ENCODE assay signal across 9 mouse cellular contexts in genomic region chr11:70563470-70564275, GRCm38 (mm10). TPM values are rescaled to one million over a fixed set of nuclear protein-coding genes. Genes with fewer than 3 reads are reported as not detected.
DNase-seq lines count a peak whose midpoint lies in the region; ATAC-seq and TF ChIP-seq lines count a peak whose summit lies in the region.
"Had no signal": no experiment of that assay in that cellular context is flagged by ENCODE, and none has a peak within 500 bp of the region (broad histone marks: within the 10 kb centered on the region; RNA-seq: fewer than 3 reads in every experiment).

No protein-coding gene starts in this region.

- peaks cover 9% of the 10 kb centered on the region; the same call in 1 of the 2 replicates for H3K4me1 ChIP-seq in forebrain, embryonic 14.5 days (ENCODE audit: control insufficient read depth, insufficient read depth, low read length)
- H3K4me1 ChIP-seq in hindbrain, postnatal 0 days (ENCODE audit: insufficient read depth, low read length): peaks cover 13% of the 10 kb centered on the region
- H3K4me1 ChIP-seq in liver, embryonic 12.5 days: peaks cover 58% of the 10 kb centered on the region

- TF ChIP-seq CTCF in hindbrain, postnatal 0 days (IDR thresholded peaks at IDR 0.05; ENCODE audit: low read depth): no peak

- peak overlapping the region; percentile 68; the same call in 1 of the 2 replicates for H3K27ac ChIP-seq in forebrain, embryonic 14.5 days (ENCODE audit: low read depth, low read length)
- H3K27ac ChIP-seq in hindbrain, postnatal 0 days: peak overlapping the region; percentile 86
- peak overlapping the region; percentile 73 for H3K27ac ChIP-seq in liver, embryonic 12.5 days

- H3K9me3 ChIP-seq in forebrain, embryonic 14.5 days (replicated peaks; ENCODE audit: control insufficient read depth, low read length): no peaks in the 10 kb centered on the region
- H3K9me3 ChIP-seq in hindbrain, postnatal 0 days (ENCODE audit: low read length): no peaks in the 10 kb centered on the region
- H3K9me3 ChIP-seq in liver, embryonic 12.5 days (replicated peaks): no peaks in the 10 kb centered on the region

- no peak for ATAC-seq in forebrain, embryonic 14.5 days
- no peak for ATAC-seq in hindbrain, postnatal 0 days
- no peak for ATAC-seq in liver, embryonic 12.5 days
- 0 out of 2 replicates have a peak, but pooled peaks have one; percentile 28 for ATAC-seq in monocyte, adult 5-6 weeks (replicated peaks; ENCODE audit: insufficient number of reproducible peaks, low FRiP score, low TSS enrichment, poor library complexity, severe bottlenecking)

- peak; percentile 30 for DNase-seq in cerebellum, adult 11-12 months
- no peak for DNase-seq in cerebellum, adult 9-11 months
- DNase-seq in MN1 (ENCODE audit: low spot score): peak; percentile 32
- DNase-seq in forebrain, embryonic 14.5 days (ENCODE audit: low spot score): peak; percentile 50
- DNase-seq in hindbrain, postnatal 0 days (ENCODE audit: low spot score): peak; percentile 56
- DNase-seq in yolk sac, embryonic 10.5 days (ENCODE audit: low spot score): peak; percentile 50

- peak overlapping the region; percentile 91 for H3K4me3 ChIP-seq in forebrain, embryonic 14.5 days (ENCODE audit: low read depth, low read length)
- H3K4me3 ChIP-seq in hindbrain, postnatal 0 days (ENCODE audit: low read length): peak overlapping the region; percentile 91
- H3K4me3 ChIP-seq in liver, embryonic 12.5 days: peak overlapping the region; percentile 68

- peak overlapping the region; percentile 92 for H3K9ac ChIP-seq in forebrain, embryonic 14.5 days (ENCODE audit: low read length)
- peak overlapping the region; percentile 96 for H3K9ac ChIP-seq in hindbrain, postnatal 0 days (replicated peaks; ENCODE audit: low read length)
- H3K9ac ChIP-seq in liver, embryonic 12.5 days: peak overlapping the region; percentile 85

- WGBS in forebrain, embryonic 14.5 days: 2% methylated on average over 25 of the region's 25 CpGs
- 3% methylated on average over 25 of the region's 25 CpGs for WGBS in hindbrain, postnatal 0 days
- 5% methylated on average over 25 of the region's 25 CpGs for WGBS in liver, embryonic 12.5 days (ENCODE audit: insufficient replicate concordance)

- H3K27me3 ChIP-seq in forebrain, embryonic 14.5 days (replicated peaks; ENCODE audit: control insufficient read depth, insufficient read depth, low read length): no peaks in the 10 kb centered on the region
- H3K27me3 ChIP-seq in hindbrain, postnatal 0 days (ENCODE audit: insufficient read depth, low read length): no peaks in the 10 kb centered on the region
- no peaks in the 10 kb centered on the region for H3K27me3 ChIP-seq in liver, embryonic 12.5 days (replicated peaks)
- H3K27me3 ChIP-seq: Patski had no signal

- H3K36me3 ChIP-seq in forebrain, embryonic 14.5 days (ENCODE audit: control insufficient read depth, insufficient read depth, low read length): no peaks in the 10 kb centered on the region; the same call in 1 of the 2 replicates
- no peaks in the 10 kb centered on the region; the same call in 1 of the 2 replicates for H3K36me3 ChIP-seq in hindbrain, postnatal 0 days (ENCODE audit: insufficient read depth, low read length)
- H3K36me3 ChIP-seq in liver, embryonic 12.5 days: peaks cover 12% of the 10 kb centered on the region

- H3K4me2 ChIP-seq in forebrain, embryonic 14.5 days (ENCODE audit: low read length): peak overlapping the region; percentile 86
- H3K4me2 ChIP-seq in hindbrain, postnatal 0 days (ENCODE audit: low read depth, low read length): peak overlapping the region; percentile 92
- peak overlapping the region; percentile 99 for H3K4me2 ChIP-seq in liver, embryonic 12.5 days

RNA-seq across cellular contexts. Expression of gene Mink1, which starts 1.0 kb away (rescaled TPM):
- 10.4 and 13.6 TPM in 2 replicates for polyA plus RNA-seq in forebrain, embryonic 14.5 days (2014; fragmentation: Nextera tagmentation; extraction: Ambion mirVana)
- 56.6 and 73.3 TPM in 2 replicates for total RNA-seq in hindbrain, postnatal 0 days (2014; rRNA removed)
- 13.6 and 15.2 TPM in 2 replicates for polyA plus RNA-seq in hindbrain, postnatal 0 days (2015; fragmentation: Nextera tagmentation; extraction: Ambion mirVana)
- 8.3 and 8.7 TPM in 2 replicates for polyA plus RNA-seq in liver, embryonic 12.5 days (2016; fragmentation: Nextera tagmentation; extraction: Ambion mirVana)
- total RNA-seq in monocyte, adult 5-6 weeks (2017): 50.8 to 81.3 TPM (median 55.8 TPM) in 3 replicates

RNA-seq across cellular contexts. Expression of gene Pld2, which starts 23.8 kb away (rescaled TPM):
- polyA plus RNA-seq in forebrain, embryonic 14.5 days (2014; fragmentation: Nextera tagmentation; extraction: Ambion mirVana): 4.8 and 5.8 TPM in 2 replicates
- total RNA-seq in hindbrain, postnatal 0 days (2014; rRNA removed): 46.0 and 64.3 TPM in 2 replicates
- polyA plus RNA-seq in hindbrain, postnatal 0 days (2015; fragmentation: Nextera tagmentation; extraction: Ambion mirVana): 17.7 and 19.1 TPM in 2 replicates
- polyA plus RNA-seq in liver, embryonic 12.5 days (2016; fragmentation: Nextera tagmentation; extraction: Ambion mirVana): 2.0 and 2.6 TPM in 2 replicates
- total RNA-seq in monocyte, adult 5-6 weeks (2017): 5.1 to 22.0 TPM (median 11.1 TPM) in 3 replicates

RNA-seq across cellular contexts. Expression of gene Gm40193, which starts 30.9 kb away (rescaled TPM):
- polyA plus RNA-seq in forebrain, embryonic 14.5 days (2014; fragmentation: Nextera tagmentation; extraction: Ambion mirVana): not detected in 2 replicates
- total RNA-seq in hindbrain, postnatal 0 days (2014; rRNA removed): not detected in 2 replicates
- not detected in 2 replicates for polyA plus RNA-seq in hindbrain, postnatal 0 days (2015; fragmentation: Nextera tagmentation; extraction: Ambion mirVana)
- not detected in 2 replicates for polyA plus RNA-seq in liver, embryonic 12.5 days (2016; fragmentation: Nextera tagmentation; extraction: Ambion mirVana)
- not detected in 3 replicates for total RNA-seq in monocyte, adult 5-6 weeks (2017)
- polyA plus RNA-seq: Patski had no signal

RNA-seq across cellular contexts. Expression of gene Psmb6, which starts 38.5 kb away (rescaled TPM):
- polyA plus RNA-seq in forebrain, embryonic 14.5 days (2014; fragmentation: Nextera tagmentation; extraction: Ambion mirVana): 841 and 1,034 TPM in 2 replicates
- total RNA-seq in hindbrain, postnatal 0 days (2014; rRNA removed): 409 and 504 TPM in 2 replicates
- 829 and 887 TPM in 2 replicates for polyA plus RNA-seq in hindbrain, postnatal 0 days (2015; fragmentation: Nextera tagmentation; extraction: Ambion mirVana)
- polyA plus RNA-seq in liver, embryonic 12.5 days (2016; fragmentation: Nextera tagmentation; extraction: Ambion mirVana): 415 and 437 TPM in 2 replicates
- 181 to 224 TPM (median 209 TPM) in 3 replicates for total RNA-seq in monocyte, adult 5-6 weeks (2017)

RNA-seq across cellular contexts. Expression of gene Gltpd2, which starts 44.7 kb away (rescaled TPM):
- 0.42 TPM in 1 of 2 replicates, not detected in the other for polyA plus RNA-seq in forebrain, embryonic 14.5 days (2014; fragmentation: Nextera tagmentation; extraction: Ambion mirVana)
- total RNA-seq in hindbrain, postnatal 0 days (2014; rRNA removed): not detected in 2 replicates
- polyA plus RNA-seq in hindbrain, postnatal 0 days (2015; fragmentation: Nextera tagmentation; extraction: Ambion mirVana): 0.24 and 0.31 TPM in 2 replicates
- 15.3 and 17.5 TPM in 2 replicates for polyA plus RNA-seq in liver, embryonic 12.5 days (2016; fragmentation: Nextera tagmentation; extraction: Ambion mirVana)
- total RNA-seq in monocyte, adult 5-6 weeks (2017): not detected in 3 replicates
- polyA plus RNA-seq: Patski had no signal
